Mouse (Mus musculus): ENCODE measurements around the gene Msh5. TPM values are rescaled to one million over a fixed set of nuclear protein-coding genes. Genes with fewer than 3 reads are reported as not detected.
A peak's percentile ranks its signal among the peaks of the same experiment; 100 is the strongest.

The Msh5 gene
- polyA plus RNA-seq, 1 experiment = 5.2 TPM

GRCm38 (mm10) chr17:35070556-35071229 is 24.1 kb upstream of the Msh5 start:
- DNase-seq (ENCODE audit: low read depth) = peak; percentile 84

- DNase-seq (ENCODE audit: low read depth) = no peak
These were observed 21.8 kb upstream of the Msh5 start for GRCm38 (mm10) chr17:35068213-35068914.

- no peak for DNase-seq (ENCODE audit: low read depth)
These were observed 19.5 kb upstream of the Msh5 start, which contains the start of gene Mpig6b for GRCm38 (mm10) chr17:35066084-35066483. Gene Mpig6b (minus strand): TSS chr17:35066184.

- DNase-seq (ENCODE audit: low read depth) = peak; percentile 86
These were observed 18.7 kb upstream of the Msh5 start, which contains the start of gene Ly6g6c for GRCm38 (mm10) chr17:35064951-35065947. Gene Ly6g6c (plus strand): TSS chr17:35065388.

- no peak for DNase-seq (ENCODE audit: low read depth)
These were observed 17.9 kb upstream of the Msh5 start for GRCm38 (mm10) chr17:35064378-35064877.

GRCm38 (mm10) chr17:35063466-35063865 is 16.9 kb upstream of the Msh5 start:
- no peak for DNase-seq (ENCODE audit: low read depth)

GRCm38 (mm10) chr17:35061299-35061698 is 14.8 kb upstream of the Msh5 start:
- DNase-seq (ENCODE audit: low read depth) = no peak

GRCm38 (mm10) chr17:35060737-35061297 is 14.3 kb upstream of the Msh5 start:
- no peak for DNase-seq (ENCODE audit: low read depth)

- no peak for DNase-seq (ENCODE audit: low read depth)
These were observed 13.5 kb upstream of the Msh5 start for GRCm38 (mm10) chr17:35060071-35060470.

- DNase-seq (ENCODE audit: low read depth) = no peak
These were observed 12.7 kb upstream of the Msh5 start, which contains the start of gene Ddah2 for GRCm38 (mm10) chr17:35058911-35059892. Gene Ddah2 (plus strand): TSS chr17:35059035.

- DNase-seq (ENCODE audit: low read depth) = no peak
These were observed 11.8 kb upstream of the Msh5 start for GRCm38 (mm10) chr17:35058316-35058715.

GRCm38 (mm10) chr17:35057090-35057489 is 10.5 kb upstream of the Msh5 start:
- DNase-seq (ENCODE audit: low read depth) = no peak

- no peak for DNase-seq (ENCODE audit: low read depth)
These were observed 9.3 kb upstream of the Msh5 start for GRCm38 (mm10) chr17:35055691-35056495.

- no peak for DNase-seq (ENCODE audit: low read depth)
These were observed 5.8 kb upstream of the Msh5 start for GRCm38 (mm10) chr17:35052271-35052798.

GRCm38 (mm10) chr17:35051156-35052086 is 4.9 kb upstream of the Msh5 start:
- no peak for DNase-seq (ENCODE audit: low read depth)

- DNase-seq (ENCODE audit: low read depth) = no peak
These were observed 3.7 kb upstream of the Msh5 start for GRCm38 (mm10) chr17:35050126-35050750.

GRCm38 (mm10) chr17:35049561-35050016 is 3.0 kb upstream of the Msh5 start, which contains the start of gene Clic1:
Gene Clic1 (plus strand): TSS chr17:35049966.
- DNase-seq (ENCODE audit: low read depth) = no peak

All from gonadal fat pad, adult 2 months (tissue).